Mouse (Mus musculus) heart, adult 2 months (tissue): Measurements from ENCODE around the gene Zdhhc7.

Experiments
- CTCF ChIP-seq: fragments of 200-600 bp; IDR thresholded peaks from 2 replicates; pipeline ENCODE4 v1.8.1; 2022; ENCODE audit warnings: antibody characterized with exemption, mild to moderate bottlenecking, moderate library complexity
- EP300 ChIP-seq: fragments of 200-500 bp; IDR thresholded peaks from 2 replicates; pipeline ENCODE4 v1.6.1; 2011; ENCODE audit warnings: low read depth, low read length, control low read depth; ENCODE audit not compliant: insufficient read depth
- POLR2A ChIP-seq: fragments of 200-500 bp; IDR thresholded peaks from 2 replicates; pipeline ENCODE4 v1.6.1; 2011; ENCODE audit warnings: mild to moderate bottlenecking, low read depth, low read length, control low read depth; ENCODE audit not compliant: insufficient read depth

DNA sequence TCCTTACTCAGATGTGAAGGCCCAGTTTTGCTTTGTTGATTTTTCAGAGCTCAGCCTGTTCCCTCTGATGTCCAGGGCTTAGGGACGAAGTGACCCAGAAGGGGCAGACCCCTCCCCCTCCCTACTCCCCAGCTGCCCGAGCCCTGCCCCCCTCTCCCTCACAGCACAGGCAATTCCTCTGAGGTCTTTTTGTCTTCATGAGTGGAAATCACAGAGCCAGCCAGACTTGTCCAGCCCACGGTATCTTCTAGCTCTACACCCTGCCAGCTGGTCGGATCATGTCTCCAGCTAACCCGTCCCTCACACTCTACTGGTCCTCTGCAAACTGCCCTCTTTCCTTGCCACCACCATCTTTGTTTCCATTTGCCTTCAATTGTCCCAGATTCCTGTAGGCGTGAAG is 66.8 kb downstream of the Zdhhc7 start:
- TF ChIP-seq EP300 (no peak), CTCF (no peak), POLR2A (no peak)
